Mouse (Mus musculus) liver, postnatal 0 days (tissue): ENCODE data around the gene Dlk1. TPM values are rescaled to one million over a fixed set of nuclear protein-coding genes. Genes with fewer than 3 reads are reported as not detected.
"Not testable (repeated sequence)": the region's sequence is repeated elsewhere in the genome, so short reads cannot be mapped to it uniquely, and the experiment has no call there.

Experiments used
- ATAC-seq: fragments of 200-750 bp; cut with Nextera tagmentation; 2 replicates; pipeline ENCODE4 v1.8.0; 2017; ENCODE audit warnings: mild to moderate bottlenecking, moderate library complexity
- DNase-seq: peaks from one replicate; pipeline ENCODE4 v3.0.0-alpha.2; 2016
- H3K27ac ChIP-seq: fragments of 300-500 bp; sonication (generic); 2 replicates; pipeline ENCODE4 v1.5.1; 2014; ENCODE audit warnings: antibody characterized with exemption, moderate library complexity, mild to moderate bottlenecking, low read depth
- H3K27me3 ChIP-seq: fragments of 300-500 bp; sonication (generic); 2 replicates; pipeline ENCODE4 v1.6.1; 2014; ENCODE audit warnings: low read length, control low read depth, mixed read lengths; ENCODE audit not compliant: insufficient read depth
- H3K36me3 ChIP-seq: fragments of 300-500 bp; sonication (generic); replicated peaks from 2 replicates; pipeline ENCODE4 v1.6.1; 2014; ENCODE audit warnings: mild to moderate bottlenecking, control low read depth, low read length, moderate library complexity, mixed read lengths; ENCODE audit not compliant: insufficient read depth
- H3K4me1 ChIP-seq: fragments of 300-500 bp; sonication (generic); 2 replicates; pipeline ENCODE4 v1.6.1; 2014; ENCODE audit warnings: antibody characterized with exemption, mild to moderate bottlenecking, control low read depth; ENCODE audit not compliant: insufficient read depth
- H3K4me2 ChIP-seq: fragments of 300-500 bp; sonication (generic); 2 replicates; pipeline ENCODE4 v1.6.1; 2014; ENCODE audit warnings: low read depth, mild to moderate bottlenecking, low read length, moderate library complexity, mixed read lengths
- H3K4me3 ChIP-seq: fragments of 300-500 bp; sonication (generic); 2 replicates; pipeline ENCODE4 v1.5.1; 2014; ENCODE audit warnings: low read depth, low read length
- H3K9ac ChIP-seq: fragments of 300-500 bp; sonication (generic); replicated peaks from 2 replicates; pipeline ENCODE4 v1.6.1; 2014; ENCODE audit warnings: mild to moderate bottlenecking, moderate library complexity
- H3K9me3 ChIP-seq: fragments of 300-500 bp; sonication (generic); 2 replicates; pipeline ENCODE4 v1.6.1; 2016; ENCODE audit warnings: mild to moderate bottlenecking, control low read depth, low read length, mixed read lengths
- CTCF ChIP-seq: sonication (generic); IDR thresholded peaks from 2 replicates; pipeline ENCODE4 v1.5.1; 2016; ENCODE audit warnings: antibody characterized with exemption, low read depth
- EP300 ChIP-seq: IDR thresholded peaks from 2 replicates; pipeline ENCODE4 v1.6.1; 2016; ENCODE audit warnings: antibody characterized with exemption, low read depth, mild to moderate bottlenecking
- WGBS: fragments of 180-500 bp; shearing (Covaris S2); extraction: QIAGEN DNeasy Blood & Tissue Kit; methylation state at CpG from one replicate; pipeline ENCODE4 v1.1.7; 2014; ENCODE audit not compliant: insufficient replicate concordance; 5-methylcytosine and 5-hydroxymethylcytosine counted together
- polyA plus RNA-seq: library from polyadenylated mRNA; unstranded; fragments of >200 nt; fragmentation: Nextera tagmentation; extraction: Ambion mirVana; gene quantifications from 2 replicates; pipeline ENCODE4 v1.2.1, GENCODE M21; 2015

Gene Dlk1
- polyA plus RNA-seq, 1 experiment from 2014 or later = 50.7 TPM

- Histone ChIP-seq H3K4me3 (no peak overlapping the region), H3K9me3 (no peaks in the 10 kb centered on the region), H3K4me2 (no peak overlapping the region), H3K9ac (no peak overlapping the region), H3K36me3 (no peaks in the 10 kb centered on the region), H3K4me1 (no peaks in the 10 kb centered on the region), H3K27me3 (peaks cover 11% of the 10 kb centered on the region), H3K27ac (no peak overlapping the region)
- WGBS = 42% methylated on average over 49 of the region's 49 CpGs
- no peak for DNase-seq
- no peak for ATAC-seq
- TF ChIP-seq EP300 = no peak
- no peak for TF ChIP-seq CTCF
Observed at GRCm38 (mm10) chr12:109459481-109460401, 7.1 kb downstream of the Dlk1 start.

GRCm38 (mm10) chr12:109462594-109462993 lies 10.0 kb downstream of the Dlk1 start:
- no peak overlapping the region for H3K27ac ChIP-seq
- no peak overlapping the region for H3K4me2 ChIP-seq
- H3K27me3 ChIP-seq = peaks cover 11% of the 10 kb centered on the region; the same call in 1 of the 2 replicates
- no peaks in the 10 kb centered on the region for H3K9me3 ChIP-seq
- no peaks in the 10 kb centered on the region for H3K36me3 ChIP-seq
- 62% methylated on average over 10 of the region's 10 CpGs for WGBS
- no peaks in the 10 kb centered on the region for H3K4me1 ChIP-seq
- no peak overlapping the region for H3K9ac ChIP-seq
- TF ChIP-seq CTCF = no peak
- TF ChIP-seq EP300 = no peak
- no peak overlapping the region for H3K4me3 ChIP-seq
- ATAC-seq (no peak), DNase-seq (no peak)

DNA sequence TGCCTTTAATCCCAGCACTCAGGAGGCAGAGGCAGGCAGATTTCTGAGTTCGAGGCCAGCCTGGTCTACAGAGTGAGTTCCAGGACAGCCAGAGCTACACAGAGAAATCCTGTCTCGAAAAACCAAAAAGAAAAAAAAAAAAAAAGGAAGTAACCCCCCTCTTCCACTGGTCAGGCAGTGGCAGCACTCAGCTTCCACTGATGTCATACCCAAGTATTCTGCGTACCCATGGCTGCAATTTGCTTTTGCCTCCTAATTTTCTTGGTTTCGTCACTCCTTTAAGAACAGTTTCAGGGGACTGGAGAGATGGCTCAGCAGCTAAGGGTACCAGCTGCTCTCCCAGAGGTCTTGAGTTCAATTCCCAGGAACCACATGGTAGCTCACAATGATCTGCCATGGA lies 14.8 kb downstream of the Dlk1 start:
- not testable (repeated sequence) for H3K4me1 ChIP-seq, H3K9me3 ChIP-seq, H3K36me3 ChIP-seq, ATAC-seq, H3K4me3 ChIP-seq, H3K9ac ChIP-seq, H3K27ac ChIP-seq, H3K4me2 ChIP-seq, DNase-seq, H3K27me3 ChIP-seq
- WGBS = 54% methylated on average over 4 of the region's 4 CpGs

DNA sequence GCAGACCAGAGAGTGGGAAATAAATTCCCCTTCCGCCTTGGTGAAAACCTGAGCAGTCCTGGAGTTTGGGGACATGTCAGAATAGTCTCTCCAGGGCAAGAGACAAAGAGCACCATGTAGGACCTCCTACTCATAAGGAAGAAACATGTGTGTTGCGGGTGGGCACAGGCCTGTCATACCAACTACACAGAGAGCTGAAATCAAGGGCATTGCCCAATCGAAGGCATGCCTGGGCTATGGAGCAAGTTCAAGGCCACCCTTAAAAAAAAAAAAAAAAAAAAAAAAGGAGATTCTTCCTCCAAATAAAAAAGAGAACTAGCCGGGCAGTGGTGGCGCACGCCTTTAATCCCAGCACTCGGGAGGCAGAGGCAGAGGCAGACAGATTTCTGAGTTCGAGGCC lies 17.2 kb downstream of the Dlk1 start:
- Histone ChIP-seq H3K9ac (no peak overlapping the region), H3K27me3 (no peaks in the 10 kb centered on the region), H3K36me3 (no peaks in the 10 kb centered on the region), H3K27ac (no peak overlapping the region), H3K4me2 (no peak overlapping the region), H3K9me3 (no peaks in the 10 kb centered on the region), H3K4me3 (no peak overlapping the region), H3K4me1 (no peaks in the 10 kb centered on the region)
- WGBS = 69% methylated on average over 8 of the region's 8 CpGs
- ATAC-seq (no peak), DNase-seq (no peak)
- no peak for TF ChIP-seq CTCF
- TF ChIP-seq EP300 = no peak

DNA sequence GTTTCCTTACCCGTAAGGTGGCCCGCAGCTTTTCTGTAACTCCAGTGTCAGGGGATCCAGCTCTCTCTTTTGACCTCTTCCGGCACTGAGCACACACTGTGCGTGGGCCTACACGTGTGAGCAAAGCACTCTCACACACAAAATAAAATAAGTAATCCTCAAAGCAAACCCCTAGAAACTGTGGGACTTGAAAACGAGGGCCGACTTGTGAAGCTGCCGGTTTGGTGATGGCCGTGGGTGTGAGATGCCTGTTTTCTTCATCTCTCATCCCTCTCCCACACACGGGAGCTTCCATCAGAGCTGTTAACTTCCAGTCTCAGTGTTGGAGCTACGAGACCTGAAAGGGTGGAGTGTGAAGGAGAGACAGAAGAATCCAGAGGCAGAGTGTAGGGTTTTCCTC lies 20.0 kb downstream of the Dlk1 start:
- ATAC-seq (no peak), DNase-seq (no peak)
- TF ChIP-seq EP300 (no peak), CTCF (no peak)
- 76% methylated on average over 11 of the region's 11 CpGs for whole genome bisulfite sequencing
- Histone ChIP-seq H3K9me3 (no peaks in the 10 kb centered on the region), H3K4me3 (no peak overlapping the region), H3K27me3 (no peaks in the 10 kb centered on the region), H3K9ac (no peak overlapping the region), H3K36me3 (no peaks in the 10 kb centered on the region), H3K4me1 (no peaks in the 10 kb centered on the region), H3K4me2 (no peak overlapping the region), H3K27ac (no peak overlapping the region)

GRCm38 (mm10) chr12:109473575-109473976 lies 21.0 kb downstream of the Dlk1 start:
- DNase-seq = no peak
- Histone ChIP-seq H3K27me3 (no peaks in the 10 kb centered on the region), H3K27ac (no peak overlapping the region), H3K4me1 (no peaks in the 10 kb centered on the region), H3K4me2 (no peak overlapping the region), H3K36me3 (no peaks in the 10 kb centered on the region), H3K4me3 (no peak overlapping the region), H3K9ac (no peak overlapping the region), H3K9me3 (no peaks in the 10 kb centered on the region)
- WGBS = 35% methylated on average over 6 of the region's 6 CpGs
- TF ChIP-seq EP300 (no peak), CTCF (no peak)
- ATAC-seq = no peak
